Mouse (Mus musculus) hindbrain, embryonic 10.5 days (tissue): ENCODE data around the gene Mcu. TPM values are rescaled to one million over a fixed set of nuclear protein-coding genes. Genes with fewer than 3 reads are reported as not detected.

Source experiments
- DNase-seq: peaks from one replicate; pipeline ENCODE4 v3.0.0-alpha.2; 2017; ENCODE audit warnings: low spot score
- H3K27ac ChIP-seq: fragments of 300-500 bp; sonication (generic); 2 replicates; pipeline ENCODE4 v1.5.1; 2016; ENCODE audit warnings: mild to moderate bottlenecking, moderate library complexity
- H3K27me3 ChIP-seq: fragments of 300-500 bp; sonication (generic); 2 replicates; pipeline ENCODE4 v1.6.1; 2016; ENCODE audit warnings: mild to moderate bottlenecking; ENCODE audit not compliant: poor library complexity, insufficient read depth, severe bottlenecking
- H3K36me3 ChIP-seq: fragments of 300-500 bp; sonication (generic); 2 replicates; pipeline ENCODE4 v1.6.1; 2016; ENCODE audit warnings: mild to moderate bottlenecking, moderate library complexity
- H3K4me1 ChIP-seq: fragments of 300-500 bp; sonication (generic); replicated peaks from 2 replicates; pipeline ENCODE4 v1.6.1; 2016; ENCODE audit warnings: mild to moderate bottlenecking
- H3K4me3 ChIP-seq: fragments of 300-500 bp; sonication (generic); 2 replicates; pipeline ENCODE4 v1.5.1; 2016; ENCODE audit warnings: mild to moderate bottlenecking, moderate library complexity
- H3K9me3 ChIP-seq: fragments of 300-500 bp; sonication (generic); 2 replicates; pipeline ENCODE4 v1.6.1; 2016; ENCODE audit warnings: mild to moderate bottlenecking, moderate library complexity
- WGBS: fragments of 180-500 bp; shearing (Covaris S2); methylation state at CpG from one replicate; pipeline ENCODE4 v1.1.7; 2016; 5-methylcytosine and 5-hydroxymethylcytosine counted together
- polyA plus RNA-seq: library from polyadenylated mRNA; unstranded; fragments of >200 nt; fragmentation: Nextera tagmentation; extraction: Ambion mirVana; gene quantifications from 2 replicates; pipeline ENCODE4 v1.2.1, GENCODE M21; 2016

Gene Mcu
- polyA plus RNA-seq, 1 experiment from 2014 or later = 18.6 TPM

- Histone ChIP-seq H3K4me3 (no peak overlapping the region), H3K36me3 (no peaks in the 10 kb centered on the region), H3K4me1 (0 out of 2 replicates have a peak, but pooled peaks cover 6% of the 10 kb centered on the region), H3K9me3 (no peaks in the 10 kb centered on the region), H3K27me3 (no peaks in the 10 kb centered on the region), H3K27ac (no peak overlapping the region)
- WGBS = 75% methylated on average over 4 of the region's 4 CpGs
- no peak for DNase-seq
These were observed 57.9 kb downstream of the Mcu start for GRCm38 (mm10) chr10:59558602-59559001.

- Histone ChIP-seq H3K27ac (no peak overlapping the region), H3K36me3 (no peaks in the 10 kb centered on the region), H3K4me3 (no peak overlapping the region), H3K9me3 (no peaks in the 10 kb centered on the region), H3K27me3 (no peaks in the 10 kb centered on the region), H3K4me1 (0 out of 2 replicates have a peak, but pooled peaks cover 6% of the 10 kb centered on the region)
- WGBS = 86% methylated on average over 5 of the region's 5 CpGs
- no peak for DNase-seq
These were observed 58.3 kb downstream of the Mcu start for GRCm38 (mm10) chr10:59558164-59558563.

DNA sequence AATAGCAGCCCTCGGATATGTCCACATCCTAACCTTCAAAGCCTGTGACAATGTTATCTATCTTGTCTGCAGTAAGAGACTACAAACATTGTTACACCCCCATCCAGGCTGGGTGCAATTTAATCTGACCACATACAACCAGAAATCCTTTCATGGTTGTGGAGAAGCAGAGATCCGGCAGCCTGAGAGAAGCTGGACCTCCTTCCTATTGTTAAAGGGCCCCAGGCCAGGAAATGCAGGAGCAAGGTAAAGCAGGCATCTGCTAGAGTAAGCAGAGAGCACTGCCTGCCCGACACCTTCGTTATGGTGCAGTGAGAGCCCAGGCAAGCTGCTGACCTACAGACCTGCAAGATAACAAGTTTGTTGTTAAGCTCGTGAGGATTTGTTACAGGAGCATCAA, 60.0 kb downstream of the Mcu start:
- Histone ChIP-seq H3K36me3 (no peaks in the 10 kb centered on the region), H3K27ac (no peak overlapping the region), H3K4me1 (0 out of 2 replicates have a peak, but pooled peaks cover 6% of the 10 kb centered on the region), H3K9me3 (no peaks in the 10 kb centered on the region), H3K4me3 (no peak overlapping the region), H3K27me3 (no peaks in the 10 kb centered on the region)
- no peak for DNase-seq
- 60% methylated on average over 5 of the region's 5 CpGs for WGBS

DNA sequence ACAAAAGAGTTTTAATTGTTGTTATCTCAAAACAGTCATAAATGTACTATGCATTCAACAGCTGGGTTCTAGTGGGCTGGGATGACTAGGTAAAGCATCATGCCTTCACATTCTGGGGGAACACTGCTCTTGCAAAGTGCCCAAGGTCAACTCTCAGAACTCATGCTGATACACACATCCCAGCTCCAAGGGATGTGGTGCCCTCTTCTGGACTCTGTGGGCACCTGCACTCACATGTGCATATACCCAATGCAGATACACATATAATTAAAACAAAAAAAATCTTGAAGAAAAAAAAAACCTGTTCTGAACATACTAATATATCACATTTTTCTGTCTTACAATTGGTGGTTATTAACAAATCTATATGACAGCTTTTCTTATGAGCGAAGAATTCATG, 62.2 kb downstream of the Mcu start:
- Histone ChIP-seq H3K36me3 (no peaks in the 10 kb centered on the region), H3K4me3 (no peak overlapping the region), H3K4me1 (0 out of 2 replicates have a peak, but pooled peaks cover 10% of the 10 kb centered on the region), H3K9me3 (no peaks in the 10 kb centered on the region), H3K27me3 (no peaks in the 10 kb centered on the region), H3K27ac (no peak overlapping the region)
- 94% methylated on average over 1 of the region's 1 CpGs for WGBS
- DNase-seq = no peak

GRCm38 (mm10) chr10:59552456-59552855, 64.0 kb downstream of the Mcu start:
- H3K27ac ChIP-seq = no peak overlapping the region
- no peak for DNase-seq
- H3K27me3 ChIP-seq = no peaks in the 10 kb centered on the region
- 89% methylated on average over 1 of the region's 1 CpGs for WGBS
- no peak overlapping the region for H3K4me3 ChIP-seq
- H3K4me1 ChIP-seq = peaks cover 21% of the 10 kb centered on the region
- H3K36me3 ChIP-seq = no peaks in the 10 kb centered on the region
- H3K9me3 ChIP-seq = no peaks in the 10 kb centered on the region

DNA sequence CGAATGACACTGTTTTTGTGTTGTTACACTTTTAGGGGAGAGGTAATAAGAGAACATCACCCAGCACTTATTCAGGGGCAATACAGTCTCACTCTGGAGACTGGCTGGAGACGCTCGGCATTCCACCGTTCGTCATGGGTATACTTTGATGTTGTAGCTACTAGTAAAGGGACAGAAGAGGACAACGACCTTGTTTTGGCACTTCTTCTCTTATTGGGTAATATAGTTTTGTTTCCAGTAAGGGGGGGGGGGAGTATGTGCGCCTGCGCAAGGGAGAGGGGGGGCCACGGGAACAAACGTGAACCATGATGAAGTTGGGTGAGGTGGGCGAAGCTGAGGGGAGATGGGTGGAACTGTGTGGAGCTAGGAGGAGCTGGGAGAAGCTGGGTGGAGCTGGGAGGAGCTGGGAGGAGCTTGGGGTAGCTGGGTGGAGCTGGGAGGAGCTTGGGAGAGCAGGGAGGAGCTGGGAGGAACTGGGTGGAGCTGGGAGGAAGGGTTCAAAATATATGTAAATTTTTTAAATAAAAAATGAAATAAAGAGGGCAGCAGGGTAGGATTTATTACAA, 67.6 kb downstream of the Mcu start:
- peaks cover 18% of the 10 kb centered on the region for H3K4me1 ChIP-seq
- no peak for DNase-seq
- H3K27ac ChIP-seq = no peak overlapping the region
- no peaks in the 10 kb centered on the region; the same call in 1 of the 2 replicates for H3K9me3 ChIP-seq
- peaks cover 5% of the 10 kb centered on the region; the same call in 1 of the 2 replicates for H3K36me3 ChIP-seq
- WGBS = 84% methylated on average over 11 of the region's 11 CpGs
- no peaks in the 10 kb centered on the region for H3K27me3 ChIP-seq
- H3K4me3 ChIP-seq = no peak overlapping the region

DNA sequence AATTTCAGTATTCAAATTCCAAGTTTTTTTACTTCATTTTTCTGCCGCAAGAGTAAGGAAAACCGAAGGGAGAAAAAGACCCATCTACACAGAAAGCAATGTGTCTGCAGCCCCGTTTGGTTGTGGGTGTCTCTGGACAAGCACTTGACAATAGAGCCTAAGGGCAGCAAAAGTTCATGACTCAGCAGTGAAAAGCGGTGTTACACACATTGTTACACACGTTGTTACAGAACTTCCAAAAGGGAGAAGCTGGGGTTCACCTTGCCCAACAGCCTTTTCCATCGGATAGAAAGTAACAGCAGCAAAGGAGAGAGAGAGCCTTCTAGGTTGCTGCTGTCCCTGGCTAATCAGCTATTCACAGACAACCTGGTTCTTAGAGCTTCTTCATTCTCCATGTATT, 68.3 kb downstream of the Mcu start:
- peaks cover 5% of the 10 kb centered on the region; the same call in 1 of the 2 replicates for H3K36me3 ChIP-seq
- H3K4me3 ChIP-seq = no peak overlapping the region
- DNase-seq = no peak
- 55% methylated on average over 6 of the region's 6 CpGs for WGBS
- no peaks in the 10 kb centered on the region; the same call in 1 of the 2 replicates for H3K9me3 ChIP-seq
- H3K4me1 ChIP-seq = peaks cover 18% of the 10 kb centered on the region
- no peaks in the 10 kb centered on the region for H3K27me3 ChIP-seq
- H3K27ac ChIP-seq = peak overlapping the region; percentile 40; the same call in 1 of the 2 replicates

- no peaks in the 10 kb centered on the region; the same call in 1 of the 2 replicates for H3K9me3 ChIP-seq
- H3K27ac ChIP-seq = peak overlapping the region; percentile 40
- H3K4me1 ChIP-seq = peaks cover 18% of the 10 kb centered on the region
- WGBS = 24% methylated on average over 7 of the region's 7 CpGs
- DNase-seq = no peak
- no peaks in the 10 kb centered on the region for H3K27me3 ChIP-seq
- peaks cover 5% of the 10 kb centered on the region; the same call in 1 of the 2 replicates for H3K36me3 ChIP-seq
- H3K4me3 ChIP-seq = no peak overlapping the region
These were observed 69.1 kb downstream of the Mcu start for GRCm38 (mm10) chr10:59547426-59547825.

DNA sequence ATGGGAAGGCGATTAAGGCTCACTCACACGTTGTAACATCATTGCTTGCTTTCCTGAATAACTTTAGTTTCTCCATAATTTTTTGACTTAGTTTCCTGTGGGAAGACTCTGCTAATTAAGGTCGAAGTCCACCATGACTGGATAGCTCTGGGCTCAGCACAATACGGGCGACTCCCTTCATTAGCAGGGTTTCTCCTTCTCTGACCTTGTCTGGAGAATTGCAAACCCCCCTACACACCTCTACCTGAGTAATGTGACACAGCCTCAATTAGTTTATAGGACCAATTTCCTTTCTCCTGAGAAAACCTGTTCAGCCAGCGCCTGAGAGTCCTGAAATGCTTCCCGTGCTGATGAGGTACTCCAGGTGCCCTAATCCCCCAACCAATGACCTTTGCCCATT, 71.3 kb downstream of the Mcu start:
- Histone ChIP-seq H3K9me3 (no peaks in the 10 kb centered on the region; the same call in 1 of the 2 replicates), H3K36me3 (peaks cover 5% of the 10 kb centered on the region; the same call in 1 of the 2 replicates), H3K4me1 (peaks cover 19% of the 10 kb centered on the region), H3K4me3 (no peak overlapping the region), H3K27me3 (no peaks in the 10 kb centered on the region), H3K27ac (no peak overlapping the region)
- DNase-seq = no peak
- WGBS = 93% methylated on average over 7 of the region's 7 CpGs

DNA sequence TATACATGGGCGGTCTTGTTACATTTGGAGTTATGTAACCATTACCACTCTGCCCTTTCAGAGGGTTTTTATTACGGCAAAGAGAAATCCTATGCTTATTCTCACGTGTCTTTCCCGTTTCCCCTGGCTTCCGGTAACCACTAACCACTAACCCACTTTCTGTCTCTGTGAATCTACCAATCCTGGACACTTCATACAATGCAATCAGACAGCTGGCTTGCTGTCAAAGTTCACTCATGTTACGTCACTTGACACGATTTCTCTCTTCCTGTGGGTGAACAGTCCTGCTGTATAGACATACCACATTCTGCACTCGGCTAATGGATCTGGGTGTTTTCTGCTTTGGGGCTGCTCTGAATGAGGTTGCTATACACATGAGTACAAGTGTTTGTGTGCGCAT, 73.1 kb downstream of the Mcu start:
- Histone ChIP-seq H3K27me3 (no peaks in the 10 kb centered on the region), H3K4me3 (no peak overlapping the region), H3K4me1 (peaks cover 30% of the 10 kb centered on the region), H3K27ac (no peak overlapping the region), H3K36me3 (peaks cover 5% of the 10 kb centered on the region; the same call in 1 of the 2 replicates), H3K9me3 (no peaks in the 10 kb centered on the region; the same call in 1 of the 2 replicates)
- WGBS = 91% methylated on average over 9 of the region's 9 CpGs
- no peak for DNase-seq

GRCm38 (mm10) chr10:59541466-59541865, 75.0 kb downstream of the Mcu start:
- H3K4me1 ChIP-seq = peaks cover 18% of the 10 kb centered on the region
- H3K9me3 ChIP-seq = no peaks in the 10 kb centered on the region; the same call in 1 of the 2 replicates
- H3K4me3 ChIP-seq = no peak overlapping the region
- H3K36me3 ChIP-seq = peaks cover 5% of the 10 kb centered on the region; the same call in 1 of the 2 replicates
- DNase-seq = no peak
- H3K27me3 ChIP-seq = no peaks in the 10 kb centered on the region
- no peak overlapping the region for H3K27ac ChIP-seq
- WGBS = 93% methylated on average over 11 of the region's 11 CpGs

GRCm38 (mm10) chr10:59540596-59540995, 75.9 kb downstream of the Mcu start:
- DNase-seq = no peak
- Histone ChIP-seq H3K27ac (no peak overlapping the region), H3K4me1 (peaks cover 18% of the 10 kb centered on the region), H3K4me3 (no peak overlapping the region), H3K27me3 (no peaks in the 10 kb centered on the region), H3K9me3 (no peaks in the 10 kb centered on the region), H3K36me3 (no peaks in the 10 kb centered on the region)
- WGBS = 87% methylated on average over 3 of the region's 3 CpGs

- Histone ChIP-seq H3K27me3 (no peaks in the 10 kb centered on the region), H3K36me3 (no peaks in the 10 kb centered on the region), H3K9me3 (no peaks in the 10 kb centered on the region), H3K4me1 (peaks cover 18% of the 10 kb centered on the region), H3K4me3 (no peak overlapping the region), H3K27ac (no peak overlapping the region)
- DNase-seq = no peak
- 72% methylated on average over 3 of the region's 3 CpGs for WGBS
These were observed 76.4 kb downstream of the Mcu start for GRCm38 (mm10) chr10:59540081-59540480.
